Mouse (Mus musculus) embryonic facial prominence, embryonic 13.5 days (tissue): ENCODE measurements at regions not wholly inside any gene's neighbourhood (a gene's known extent, or its start where the extent isn't known, plus 50 kb on each side); places are given as distances from the start of the nearest gene placed in this dataset.
A peak's percentile ranks its signal among the peaks of the same experiment; 100 is the strongest.

Experiments used
- ATAC-seq: fragments of 200-750 bp; cut with Nextera tagmentation; 2 replicates; pipeline ENCODE4 v1.8.0; 2017; ENCODE audit warnings: low read depth; ENCODE audit not compliant: insufficient number of reproducible peaks, insufficient read depth, low FRiP score, low TSS enrichment
- H3K27ac ChIP-seq: fragments of 300-500 bp; sonication (generic); 2 replicates; pipeline ENCODE4 v1.5.1; 2015; ENCODE audit warnings: moderate library complexity, mild to moderate bottlenecking, inconsistent platforms
- H3K27me3 ChIP-seq: fragments of 300-500 bp; sonication (generic); 2 replicates; pipeline ENCODE4 v1.6.1; 2015; ENCODE audit warnings: mild to moderate bottlenecking, inconsistent platforms
- H3K36me3 ChIP-seq: fragments of 300-500 bp; sonication (generic); 2 replicates; pipeline ENCODE4 v1.6.1; 2015; ENCODE audit warnings: mild to moderate bottlenecking, inconsistent platforms
- H3K4me1 ChIP-seq: fragments of 300-500 bp; sonication (generic); 2 replicates; pipeline ENCODE4 v1.6.1; 2015; ENCODE audit warnings: inconsistent platforms
- H3K4me2 ChIP-seq: fragments of 300-500 bp; sonication (generic); 2 replicates; pipeline ENCODE4 v1.6.1; 2015; ENCODE audit warnings: moderate library complexity, mild to moderate bottlenecking, inconsistent platforms
- H3K4me3 ChIP-seq: fragments of 300-500 bp; sonication (generic); 2 replicates; pipeline ENCODE4 v1.5.1; 2015; ENCODE audit warnings: mild to moderate bottlenecking, inconsistent platforms
- H3K9ac ChIP-seq: fragments of 300-500 bp; sonication (generic); 2 replicates; pipeline ENCODE4 v1.6.1; 2015; ENCODE audit warnings: mild to moderate bottlenecking, inconsistent platforms
- H3K9me3 ChIP-seq: fragments of 300-500 bp; sonication (generic); 2 replicates; pipeline ENCODE4 v1.6.1; 2016; ENCODE audit warnings: inconsistent platforms
- WGBS: fragments of 180-500 bp; shearing (Covaris S2); methylation state at CpG from one replicate; pipeline ENCODE4 v1.1.7; 2015; ENCODE audit warnings: mixed read lengths; 5-methylcytosine and 5-hydroxymethylcytosine counted together

DNA sequence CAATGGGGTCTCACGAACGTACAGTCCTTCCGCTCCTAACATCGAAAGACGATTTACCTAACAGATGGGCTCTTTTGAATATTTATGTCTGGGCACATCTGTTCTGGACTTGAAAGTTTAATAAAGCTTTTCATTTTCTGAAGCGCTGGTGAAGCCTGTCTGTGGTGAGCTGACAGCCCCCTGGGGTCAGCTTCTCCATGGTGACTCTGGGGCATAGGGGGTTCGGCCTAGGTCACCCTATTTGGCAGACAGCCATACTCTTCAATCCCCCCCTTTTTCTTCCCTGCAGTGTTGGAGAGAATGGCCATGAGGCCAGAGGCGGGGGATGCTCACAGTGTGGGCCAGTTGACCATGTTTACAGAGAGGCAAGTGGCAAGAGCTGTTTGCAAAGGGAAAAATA lies 232.8 kb downstream of the Slc4a3 start:
- no peaks in the 10 kb centered on the region for H3K9me3 ChIP-seq
- ATAC-seq = no peak
- no peaks in the 10 kb centered on the region for H3K4me1 ChIP-seq
- H3K4me3 ChIP-seq = no peak overlapping the region
- 70% methylated on average over 8 of the region's 8 CpGs for WGBS
- no peak overlapping the region for H3K9ac ChIP-seq
- H3K36me3 ChIP-seq = no peaks in the 10 kb centered on the region
- H3K27me3 ChIP-seq = no peaks in the 10 kb centered on the region
- H3K27ac ChIP-seq = no peak overlapping the region
- no peak overlapping the region for H3K4me2 ChIP-seq

DNA sequence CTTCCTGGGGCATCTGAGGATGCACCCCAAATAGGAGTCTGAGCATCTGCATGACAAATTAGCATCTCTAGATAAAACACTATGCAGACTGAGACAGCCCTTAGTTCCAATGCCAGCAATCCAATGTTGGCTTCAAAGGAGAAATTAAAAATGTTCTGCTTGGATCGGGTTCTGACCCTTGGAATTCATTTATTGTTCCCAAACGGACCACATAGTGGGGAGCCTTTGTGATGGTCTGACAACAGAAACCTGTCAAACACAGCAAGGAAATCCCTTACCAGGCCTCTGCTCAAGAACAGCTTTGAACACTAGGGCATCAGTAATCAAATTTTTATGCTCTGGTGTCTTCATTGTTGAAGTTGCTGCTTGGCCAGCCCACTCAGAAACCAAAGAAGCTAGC lies 237.1 kb downstream of the Slc4a3 start:
- no peak overlapping the region for H3K9ac ChIP-seq
- H3K4me3 ChIP-seq = no peak overlapping the region
- no peaks in the 10 kb centered on the region for H3K36me3 ChIP-seq
- H3K4me2 ChIP-seq = no peak overlapping the region
- H3K9me3 ChIP-seq = no peaks in the 10 kb centered on the region
- WGBS = 53% methylated on average over 2 of the region's 2 CpGs
- H3K27ac ChIP-seq = no peak overlapping the region
- no peak for ATAC-seq
- no peaks in the 10 kb centered on the region for H3K27me3 ChIP-seq
- peaks cover 5% of the 10 kb centered on the region; the same call in 1 of the 2 replicates for H3K4me1 ChIP-seq

- H3K4me3 ChIP-seq = no peak overlapping the region
- no peaks in the 10 kb centered on the region for H3K27me3 ChIP-seq
- H3K9ac ChIP-seq = no peak overlapping the region
- H3K36me3 ChIP-seq = no peaks in the 10 kb centered on the region
- peaks cover 5% of the 10 kb centered on the region; the same call in 1 of the 2 replicates for H3K4me1 ChIP-seq
- no peak overlapping the region for H3K27ac ChIP-seq
- ATAC-seq = no peak
- H3K9me3 ChIP-seq = no peaks in the 10 kb centered on the region
- WGBS = 59% methylated on average over 10 of the region's 10 CpGs
- H3K4me2 ChIP-seq = no peak overlapping the region
These were observed 240.2 kb downstream of the Slc4a3 start for GRCm38 (mm10) chr1:75786173-75786820.

GRCm38 (mm10) chr1:75791509-75791908 lies 245.4 kb downstream of the Slc4a3 start:
- H3K4me1 ChIP-seq = 0 out of 2 replicates have a peak, but pooled peaks cover under 1% of the 10 kb centered on the region
- no peaks in the 10 kb centered on the region for H3K27me3 ChIP-seq
- no peak for ATAC-seq
- H3K27ac ChIP-seq = no peak overlapping the region
- H3K36me3 ChIP-seq = no peaks in the 10 kb centered on the region
- no peaks in the 10 kb centered on the region for H3K9me3 ChIP-seq
- 82% methylated on average over 1 of the region's 1 CpGs for WGBS
- no peak overlapping the region for H3K4me3 ChIP-seq
- H3K9ac ChIP-seq = no peak overlapping the region
- H3K4me2 ChIP-seq = no peak overlapping the region

- Histone ChIP-seq H3K4me2 (no peak overlapping the region), H3K4me1 (peaks cover 17% of the 10 kb centered on the region), H3K4me3 (no peak overlapping the region), H3K27me3 (0 out of 2 replicates have a peak, but pooled peaks cover 3% of the 10 kb centered on the region), H3K9ac (no peak overlapping the region), H3K9me3 (no peaks in the 10 kb centered on the region), H3K36me3 (no peaks in the 10 kb centered on the region), H3K27ac (no peak overlapping the region)
- 71% methylated on average over 6 of the region's 6 CpGs for WGBS
- no peak for ATAC-seq
These were observed 251.7 kb downstream of the Slc4a3 start for GRCm38 (mm10) chr1:75797793-75798192.

DNA sequence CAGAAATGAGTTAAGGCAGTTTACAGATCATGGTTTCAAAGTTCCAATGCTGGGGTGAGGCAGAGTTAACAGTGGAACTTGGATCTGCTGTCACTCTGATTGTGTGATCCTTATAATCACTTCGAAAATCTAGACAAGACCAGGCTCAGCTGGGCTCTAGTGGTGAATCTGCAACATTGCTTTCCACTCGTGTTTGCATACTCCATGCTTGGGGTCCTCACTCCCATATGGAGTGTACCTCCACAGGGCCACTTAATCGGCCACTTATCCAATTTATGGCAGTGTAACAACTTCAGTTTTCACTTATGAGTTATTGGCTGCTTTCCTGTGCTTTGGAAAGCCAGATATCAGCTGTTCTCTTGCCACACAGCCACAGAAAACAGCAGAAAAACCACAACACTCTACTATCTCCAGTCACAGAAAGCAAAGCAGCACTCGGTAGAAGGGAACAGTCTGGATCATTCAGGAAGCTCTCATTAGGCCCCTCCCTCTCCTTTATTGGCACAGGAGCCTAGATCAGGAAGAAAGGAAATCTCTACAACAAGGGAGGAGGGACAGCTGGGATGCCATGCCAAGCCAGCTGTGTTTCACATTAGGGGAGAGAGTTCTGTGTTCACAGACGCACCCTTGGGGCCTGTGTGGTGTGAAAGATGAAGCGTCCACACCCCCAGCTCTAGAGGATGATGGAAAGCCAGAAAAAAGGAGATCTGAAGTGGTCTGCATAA lies 252.5 kb downstream of the Slc4a3 start:
- Histone ChIP-seq H3K9me3 (no peaks in the 10 kb centered on the region), H3K36me3 (no peaks in the 10 kb centered on the region), H3K4me1 (peaks cover 24% of the 10 kb centered on the region), H3K4me2 (no peak overlapping the region), H3K4me3 (no peak overlapping the region), H3K27me3 (0 out of 2 replicates have a peak, but pooled peaks cover 3% of the 10 kb centered on the region), H3K27ac (0 out of 2 replicates have a peak overlapping the region, but pooled peaks have one; percentile 29), H3K9ac (no peak overlapping the region)
- no peak for ATAC-seq
- 45% methylated on average over 6 of the region's 6 CpGs for WGBS

GRCm38 (mm10) chr1:75804473-75804872 lies 258.4 kb downstream of the Slc4a3 start:
- H3K4me2 ChIP-seq = no peak overlapping the region
- no peak for ATAC-seq
- 35% methylated on average over 2 of the region's 2 CpGs for WGBS
- H3K9me3 ChIP-seq = no peaks in the 10 kb centered on the region
- H3K27ac ChIP-seq = no peak overlapping the region
- H3K4me3 ChIP-seq = no peak overlapping the region
- peaks cover 26% of the 10 kb centered on the region for H3K4me1 ChIP-seq
- H3K27me3 ChIP-seq = 0 out of 2 replicates have a peak, but pooled peaks cover 3% of the 10 kb centered on the region
- H3K36me3 ChIP-seq = no peaks in the 10 kb centered on the region
- H3K9ac ChIP-seq = no peak overlapping the region

GRCm38 (mm10) chr1:75812471-75812870 lies 266.4 kb downstream of the Slc4a3 start:
- H3K4me3 ChIP-seq = no peak overlapping the region
- WGBS = 79% methylated on average over 3 of the region's 3 CpGs
- no peaks in the 10 kb centered on the region for H3K4me1 ChIP-seq
- H3K9ac ChIP-seq = no peak overlapping the region
- no peaks in the 10 kb centered on the region for H3K9me3 ChIP-seq
- H3K27ac ChIP-seq = no peak overlapping the region
- ATAC-seq = no peak
- no peak overlapping the region for H3K4me2 ChIP-seq
- H3K36me3 ChIP-seq = no peaks in the 10 kb centered on the region
- H3K27me3 ChIP-seq = no peaks in the 10 kb centered on the region

DNA sequence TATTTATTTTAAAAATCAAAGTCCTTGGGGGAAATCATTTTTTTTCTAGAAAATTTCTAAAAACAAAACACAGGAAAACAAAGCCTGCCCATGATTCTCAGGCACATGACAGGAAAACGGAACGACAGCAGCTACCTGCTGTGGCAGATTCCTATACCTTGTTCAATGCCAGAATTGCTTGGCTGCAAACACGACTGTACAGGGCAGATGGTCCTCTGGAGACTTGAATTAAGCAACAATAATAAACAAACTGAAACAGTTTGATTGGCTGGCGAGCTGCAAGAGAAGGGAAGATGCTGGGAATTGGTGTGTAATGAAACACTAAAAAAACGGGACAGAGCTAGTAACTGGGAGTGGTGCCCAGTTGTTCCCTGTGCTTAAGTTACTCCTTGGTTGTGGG lies 280.1 kb downstream of the Slc4a3 start:
- no peak overlapping the region for H3K4me3 ChIP-seq
- H3K4me1 ChIP-seq = peaks cover 21% of the 10 kb centered on the region
- no peak for ATAC-seq
- no peaks in the 10 kb centered on the region for H3K27me3 ChIP-seq
- 35% methylated on average over 5 of the region's 5 CpGs for WGBS
- no peaks in the 10 kb centered on the region for H3K9me3 ChIP-seq
- H3K4me2 ChIP-seq = no peak overlapping the region
- H3K9ac ChIP-seq = no peak overlapping the region
- H3K36me3 ChIP-seq = no peaks in the 10 kb centered on the region
- peak overlapping the region; percentile 34 for H3K27ac ChIP-seq

GRCm38 (mm10) chr1:75833071-75833830 lies 287.2 kb downstream of the Slc4a3 start:
- Histone ChIP-seq H3K4me2 (peak overlapping the region; percentile 44), H3K27me3 (no peaks in the 10 kb centered on the region), H3K36me3 (no peaks in the 10 kb centered on the region), H3K4me3 (no peak overlapping the region), H3K27ac (peak overlapping the region; percentile 78), H3K9ac (no peak overlapping the region), H3K4me1 (peaks cover 20% of the 10 kb centered on the region), H3K9me3 (no peaks in the 10 kb centered on the region)
- 7% methylated on average over 12 of the region's 12 CpGs for WGBS
- ATAC-seq = peak; percentile 86

GRCm38 (mm10) chr1:75834361-75834760 lies 288.3 kb downstream of the Slc4a3 start:
- 64% methylated on average over 3 of the region's 3 CpGs for WGBS
- Histone ChIP-seq H3K4me1 (peaks cover 20% of the 10 kb centered on the region), H3K36me3 (no peaks in the 10 kb centered on the region), H3K9ac (no peak overlapping the region), H3K4me2 (no peak overlapping the region), H3K9me3 (no peaks in the 10 kb centered on the region), H3K27me3 (no peaks in the 10 kb centered on the region), H3K27ac (no peak overlapping the region), H3K4me3 (no peak overlapping the region)
- no peak for ATAC-seq
